Mouse (Mus musculus): ENCODE results near the gene Esm1. TPM values are rescaled to one million over a fixed set of nuclear protein-coding genes. Genes with fewer than 3 reads are reported as not detected.

Gene Esm1
- under 1 TPM; 0.17 to 0.54 TPM for polyA plus RNA-seq (2017; shearing (Covaris generic))

GRCm38 (mm10) chr13:113209624-113210023, at the start of gene Esm1:
Gene Esm1, plus strand, starts transcription at chr13:113209659.

GRCm38 (mm10) chr13:113225811-113226210, 16.4 kb downstream of the Esm1 start, which contains the start of gene Gzmk:
Gene Gzmk, minus strand, starts transcription at chr13:113225908.

Other genes starting within 250 kb of the Esm1 start
- under 1 TPM; 0.11 to 0.44 TPM for gene Ccno, start 221.9 kb upstream of the Esm1 start, polyA plus RNA-seq (2017; shearing (Covaris generic))
- gene Mcidas, start 215.8 kb upstream of the Esm1 start, polyA plus RNA-seq (2017; shearing (Covaris generic)), result 1 to 10 TPM in 1 of 2 experiments, not detected in 1; 1.3 TPM
- not detected for gene Cdc20b, start 174.5 kb upstream of the Esm1 start, polyA plus RNA-seq (2017; shearing (Covaris generic))
- under 1 TPM in 1 of 2 experiments, not detected in 1; 0.27 TPM for gene Gpx8, start 163.2 kb upstream of the Esm1 start, polyA plus RNA-seq (2017; shearing (Covaris generic))
- 1 to 10 TPM in 1 of 2 experiments, under 1 TPM in 1; 0.24 to 1.2 TPM for gene Gzma, start 108.7 kb upstream of the Esm1 start, polyA plus RNA-seq (2017; shearing (Covaris generic))
- 1 to 10 TPM; 1.5 to 3.3 TPM for gene Gzmk, start 16.2 kb downstream of the Esm1 start, polyA plus RNA-seq (2017; shearing (Covaris generic))
- under 1 TPM; 0.10 to 0.97 TPM for gene BC067074, start 83.5 kb downstream of the Esm1 start, polyA plus RNA-seq (2017; shearing (Covaris generic))

Measured in inflammation-experienced regulatory T-cells (primary cell).